Mouse (Mus musculus): ENCODE measurements around the gene Mrpl22. TPM values are rescaled to one million over a fixed set of nuclear protein-coding genes. Genes with fewer than 3 reads are reported as not detected.
A peak's percentile ranks its signal among the peaks of the same experiment; 100 is the strongest.

Mrpl22 gene
- 132 and 138 TPM in 2 replicates for polyA plus RNA-seq (2015; fragmentation: Nextera tagmentation; extraction: Ambion mirVana)

DNA sequence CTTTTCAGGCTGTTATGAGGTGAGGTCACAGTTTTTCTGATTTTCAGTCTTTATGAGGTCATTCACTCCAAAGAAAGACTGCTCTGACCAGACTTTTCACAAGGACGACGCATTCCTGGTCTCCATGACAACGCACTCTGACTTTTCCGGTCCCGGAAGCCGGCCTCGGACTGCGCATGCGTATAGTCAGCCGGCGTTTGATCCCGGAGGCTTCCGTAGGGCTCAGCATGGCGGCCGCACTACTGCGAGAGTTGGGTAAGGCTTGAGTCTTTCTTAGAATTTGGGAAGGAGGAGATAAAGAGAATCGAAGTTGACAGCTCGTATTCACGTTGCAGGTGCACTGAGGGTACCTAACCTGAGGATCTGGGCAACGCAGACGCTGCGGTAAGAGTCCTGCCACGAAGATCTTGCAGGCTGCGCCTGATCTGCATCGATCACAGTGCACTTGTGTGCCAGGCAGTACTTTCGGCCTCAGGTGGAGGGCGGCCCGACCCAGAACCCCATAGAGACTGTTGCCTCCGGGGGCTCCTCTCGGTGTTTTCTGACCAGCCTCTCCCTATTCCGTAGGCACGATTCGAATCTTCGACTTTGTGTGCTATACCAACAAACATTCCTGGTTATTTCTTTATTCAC lies at the start of gene Mrpl22:
Gene Mrpl22, plus strand, starts transcription at position 203 of the 633 bp plus-strand sequence.
- peak within 1 kb of the TSS; percentile 46; the same call in 1 of the 2 replicates for H3K27ac ChIP-seq (ENCODE audit: low read length)
- peak within 1 kb of the TSS; percentile 70 for H3K4me3 ChIP-seq (ENCODE audit: low read length)
- peaks cover 35% of the 10 kb centered on the region for H3K36me3 ChIP-seq (ENCODE audit: insufficient read depth, low read length)
- no peaks in the 10 kb centered on the region for H3K27me3 ChIP-seq (ENCODE audit: insufficient read depth, low read length)
- peaks cover 21% of the 10 kb centered on the region for H3K4me1 ChIP-seq (ENCODE audit: insufficient read depth, low read length)
- H3K4me2 ChIP-seq (replicated peaks; ENCODE audit: low read depth, low read length), result peak within 1 kb of the TSS; percentile 89
- H3K9me3 ChIP-seq (ENCODE audit: low read length), result no peaks in the 10 kb centered on the region
- peak; percentile 76 for ATAC-seq (ENCODE audit: low FRiP score, low TSS enrichment)
- WGBS, result under 1% methylated on average over 34 of the region's 34 CpGs
- peak within 1 kb of the TSS; percentile 89 for H3K9ac ChIP-seq (replicated peaks; ENCODE audit: low read length)

- Histone ChIP-seq H3K9ac (replicated peaks; ENCODE audit: low read length) (no peak overlapping the region), H3K27me3 (ENCODE audit: insufficient read depth, low read length) (no peaks in the 10 kb centered on the region), H3K4me1 (ENCODE audit: insufficient read depth, low read length) (no peaks in the 10 kb centered on the region), H3K36me3 (ENCODE audit: insufficient read depth, low read length) (peaks cover 55% of the 10 kb centered on the region), H3K27ac (ENCODE audit: low read length) (no peak overlapping the region), H3K4me2 (replicated peaks; ENCODE audit: low read depth, low read length) (no peak overlapping the region), H3K4me3 (ENCODE audit: low read length) (no peak overlapping the region), H3K9me3 (ENCODE audit: low read length) (no peaks in the 10 kb centered on the region)
- WGBS, result 89% methylated on average over 2 of the region's 2 CpGs
- no peak for ATAC-seq (ENCODE audit: low FRiP score, low TSS enrichment)
These were observed 47.8 kb upstream of the Mrpl22 start for GRCm38 (mm10) chr11:58123711-58124110.

DNA sequence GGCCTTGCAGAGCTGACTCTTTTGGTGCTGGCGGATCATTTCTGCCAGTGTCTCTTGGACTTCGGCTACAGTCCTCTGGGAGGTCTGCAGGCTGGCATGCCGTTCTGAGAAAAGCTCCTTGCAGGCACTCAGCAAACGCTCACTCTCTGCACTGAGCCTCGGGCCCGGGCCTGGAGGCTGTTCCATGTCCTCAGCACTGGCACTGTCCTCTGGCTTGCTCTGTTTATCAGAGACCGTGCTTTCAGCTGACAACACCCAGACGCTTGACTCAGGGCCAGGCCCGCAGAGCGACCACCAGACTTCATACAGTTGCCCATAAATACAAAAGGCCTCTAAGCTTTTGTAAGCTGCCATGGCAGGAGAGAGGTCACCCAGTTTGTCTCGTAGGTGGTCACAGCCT lies 46.4 kb upstream of the Mrpl22 start:
- H3K9ac ChIP-seq (replicated peaks; ENCODE audit: low read length), result no peak overlapping the region
- no peak overlapping the region for H3K4me2 ChIP-seq (replicated peaks; ENCODE audit: low read depth, low read length)
- H3K27ac ChIP-seq (ENCODE audit: low read length), result no peak overlapping the region
- no peaks in the 10 kb centered on the region for H3K9me3 ChIP-seq (ENCODE audit: low read length)
- no peaks in the 10 kb centered on the region for H3K27me3 ChIP-seq (ENCODE audit: insufficient read depth, low read length)
- no peak overlapping the region for H3K4me3 ChIP-seq (ENCODE audit: low read length)
- no peaks in the 10 kb centered on the region for H3K4me1 ChIP-seq (ENCODE audit: insufficient read depth, low read length)
- WGBS, result 85% methylated on average over 11 of the region's 11 CpGs
- peaks cover 53% of the 10 kb centered on the region for H3K36me3 ChIP-seq (ENCODE audit: insufficient read depth, low read length)
- ATAC-seq (ENCODE audit: low FRiP score, low TSS enrichment), result no peak

GRCm38 (mm10) chr11:58126397-58127160 lies 44.9 kb upstream of the Mrpl22 start:
- Histone ChIP-seq H3K9me3 (ENCODE audit: low read length) (no peaks in the 10 kb centered on the region), H3K9ac (replicated peaks; ENCODE audit: low read length) (no peak overlapping the region), H3K4me3 (ENCODE audit: low read length) (no peak overlapping the region), H3K4me1 (ENCODE audit: insufficient read depth, low read length) (no peaks in the 10 kb centered on the region), H3K36me3 (ENCODE audit: insufficient read depth, low read length) (peaks cover 53% of the 10 kb centered on the region), H3K27ac (ENCODE audit: low read length) (no peak overlapping the region), H3K4me2 (replicated peaks; ENCODE audit: low read depth, low read length) (no peak overlapping the region), H3K27me3 (ENCODE audit: insufficient read depth, low read length) (no peaks in the 10 kb centered on the region)
- 28% methylated on average over 7 of the region's 7 CpGs for WGBS
- ATAC-seq (ENCODE audit: low FRiP score, low TSS enrichment), result 0 out of 2 replicates have a peak, but pooled peaks have one; percentile 27

DNA sequence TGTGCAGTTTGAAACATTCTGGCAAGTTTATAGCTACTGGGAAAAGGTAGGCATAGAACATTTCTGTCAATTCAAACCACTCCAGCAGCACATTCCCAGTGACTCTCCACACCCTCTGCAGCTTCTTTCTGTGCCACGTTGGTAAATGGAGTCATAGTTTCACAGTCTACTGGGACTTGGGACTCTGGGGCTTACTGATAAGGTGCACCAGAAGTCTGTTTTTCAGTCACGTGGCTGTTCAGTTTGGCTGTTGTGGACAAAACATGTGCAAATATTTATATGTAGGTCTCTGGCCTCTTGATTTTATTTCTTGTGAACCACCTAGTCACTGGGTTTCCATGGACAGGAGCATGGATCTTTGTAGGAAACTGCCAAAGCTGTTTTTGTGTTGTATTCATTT lies 43.9 kb upstream of the Mrpl22 start:
- no peak overlapping the region for H3K9ac ChIP-seq (replicated peaks; ENCODE audit: low read length)
- H3K4me2 ChIP-seq (replicated peaks; ENCODE audit: low read depth, low read length), result no peak overlapping the region
- H3K27me3 ChIP-seq (ENCODE audit: insufficient read depth, low read length), result no peaks in the 10 kb centered on the region
- peaks cover 58% of the 10 kb centered on the region for H3K36me3 ChIP-seq (ENCODE audit: insufficient read depth, low read length)
- no peak overlapping the region for H3K4me3 ChIP-seq (ENCODE audit: low read length)
- no peak for ATAC-seq (ENCODE audit: low FRiP score, low TSS enrichment)
- no peaks in the 10 kb centered on the region for H3K4me1 ChIP-seq (ENCODE audit: insufficient read depth, low read length)
- no peak overlapping the region for H3K27ac ChIP-seq (ENCODE audit: low read length)
- H3K9me3 ChIP-seq (ENCODE audit: low read length), result no peaks in the 10 kb centered on the region
- 93% methylated on average over 2 of the region's 2 CpGs for WGBS

GRCm38 (mm10) chr11:58129302-58129843 lies 42.1 kb upstream of the Mrpl22 start:
- Histone ChIP-seq H3K4me3 (ENCODE audit: low read length) (no peak overlapping the region), H3K9me3 (ENCODE audit: low read length) (no peaks in the 10 kb centered on the region), H3K4me1 (ENCODE audit: insufficient read depth, low read length) (no peaks in the 10 kb centered on the region), H3K27ac (ENCODE audit: low read length) (0 out of 2 replicates have a peak overlapping the region, but pooled peaks have one; percentile 13), H3K9ac (replicated peaks; ENCODE audit: low read length) (no peak overlapping the region), H3K4me2 (replicated peaks; ENCODE audit: low read depth, low read length) (no peak overlapping the region), H3K36me3 (ENCODE audit: insufficient read depth, low read length) (peaks cover 58% of the 10 kb centered on the region), H3K27me3 (ENCODE audit: insufficient read depth, low read length) (no peaks in the 10 kb centered on the region)
- ATAC-seq (ENCODE audit: low FRiP score, low TSS enrichment), result peak; percentile 78
- 23% methylated on average over 6 of the region's 6 CpGs for WGBS

GRCm38 (mm10) chr11:58132026-58132425 lies 39.4 kb upstream of the Mrpl22 start:
- H3K4me2 ChIP-seq (replicated peaks; ENCODE audit: low read depth, low read length), result no peak overlapping the region
- no peaks in the 10 kb centered on the region for H3K9me3 ChIP-seq (ENCODE audit: low read length)
- no peaks in the 10 kb centered on the region for H3K27me3 ChIP-seq (ENCODE audit: insufficient read depth, low read length)
- no peaks in the 10 kb centered on the region for H3K4me1 ChIP-seq (ENCODE audit: insufficient read depth, low read length)
- H3K9ac ChIP-seq (replicated peaks; ENCODE audit: low read length), result no peak overlapping the region
- H3K4me3 ChIP-seq (ENCODE audit: low read length), result no peak overlapping the region
- no peak for ATAC-seq (ENCODE audit: low FRiP score, low TSS enrichment)
- no peak overlapping the region for H3K27ac ChIP-seq (ENCODE audit: low read length)
- H3K36me3 ChIP-seq (ENCODE audit: insufficient read depth, low read length), result peaks cover 65% of the 10 kb centered on the region
- WGBS, result 89% methylated on average over 3 of the region's 3 CpGs

DNA sequence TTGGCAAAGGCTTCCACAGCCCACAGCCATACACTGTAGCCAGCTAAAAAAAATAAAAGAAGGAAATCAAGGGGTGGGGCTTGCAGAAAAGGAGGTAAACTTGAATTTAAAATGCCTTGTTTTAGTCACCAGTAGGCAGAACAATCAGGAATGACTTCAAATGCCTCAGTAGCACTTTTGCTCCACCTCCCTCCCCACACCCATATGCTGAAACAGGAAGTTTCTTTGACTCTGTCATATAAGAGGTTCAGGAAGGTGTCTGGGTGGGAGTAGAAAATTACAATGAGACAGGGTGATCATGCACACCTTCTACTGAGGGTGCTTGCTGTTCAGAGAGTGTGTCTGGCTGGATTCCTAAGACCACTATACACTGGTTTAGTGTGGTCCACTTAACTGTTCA lies 36.6 kb upstream of the Mrpl22 start:
- Histone ChIP-seq H3K4me1 (ENCODE audit: insufficient read depth, low read length) (no peaks in the 10 kb centered on the region), H3K9me3 (ENCODE audit: low read length) (no peaks in the 10 kb centered on the region), H3K27ac (ENCODE audit: low read length) (no peak overlapping the region), H3K9ac (replicated peaks; ENCODE audit: low read length) (no peak overlapping the region), H3K4me2 (replicated peaks; ENCODE audit: low read depth, low read length) (no peak overlapping the region), H3K4me3 (ENCODE audit: low read length) (no peak overlapping the region), H3K27me3 (ENCODE audit: insufficient read depth, low read length) (no peaks in the 10 kb centered on the region), H3K36me3 (ENCODE audit: insufficient read depth, low read length) (peaks cover 77% of the 10 kb centered on the region)
- no peak for ATAC-seq (ENCODE audit: low FRiP score, low TSS enrichment)

- Histone ChIP-seq H3K4me1 (ENCODE audit: insufficient read depth, low read length) (no peaks in the 10 kb centered on the region), H3K4me2 (replicated peaks; ENCODE audit: low read depth, low read length) (no peak overlapping the region), H3K27me3 (ENCODE audit: insufficient read depth, low read length) (no peaks in the 10 kb centered on the region), H3K9ac (replicated peaks; ENCODE audit: low read length) (no peak overlapping the region), H3K27ac (ENCODE audit: low read length) (no peak overlapping the region), H3K4me3 (ENCODE audit: low read length) (no peak overlapping the region), H3K9me3 (ENCODE audit: low read length) (no peaks in the 10 kb centered on the region), H3K36me3 (ENCODE audit: insufficient read depth, low read length) (peaks cover 73% of the 10 kb centered on the region)
- ATAC-seq (ENCODE audit: low FRiP score, low TSS enrichment), result no peak
These were observed 36.2 kb upstream of the Mrpl22 start for GRCm38 (mm10) chr11:58135296-58135695.

- no peak overlapping the region for H3K4me3 ChIP-seq (ENCODE audit: low read length)
- H3K27me3 ChIP-seq (ENCODE audit: insufficient read depth, low read length), result no peaks in the 10 kb centered on the region
- no peak overlapping the region for H3K27ac ChIP-seq (ENCODE audit: low read length)
- ATAC-seq (ENCODE audit: low FRiP score, low TSS enrichment), result no peak
- H3K36me3 ChIP-seq (ENCODE audit: insufficient read depth, low read length), result peaks cover 74% of the 10 kb centered on the region
- H3K9me3 ChIP-seq (ENCODE audit: low read length), result no peaks in the 10 kb centered on the region
- no peak overlapping the region for H3K9ac ChIP-seq (replicated peaks; ENCODE audit: low read length)
- H3K4me1 ChIP-seq (ENCODE audit: insufficient read depth, low read length), result no peaks in the 10 kb centered on the region
- 93% methylated on average over 6 of the region's 6 CpGs for WGBS
- no peak overlapping the region for H3K4me2 ChIP-seq (replicated peaks; ENCODE audit: low read depth, low read length)
These were observed 34.8 kb upstream of the Mrpl22 start for GRCm38 (mm10) chr11:58136677-58137076.

All from kidney, embryonic 16.5 days (tissue).